Mouse (Mus musculus) limb, embryonic 13.5 days (tissue): ENCODE measurements around the gene Dgkz. TPM values are rescaled to one million over a fixed set of nuclear protein-coding genes. Genes with fewer than 3 reads are reported as not detected.
A peak's percentile ranks its signal among the peaks of the same experiment; 100 is the strongest.

Experiments
- ATAC-seq: fragments of 200-750 bp; cut with Nextera tagmentation; 2 replicates; pipeline ENCODE4 v1.8.0; 2017; ENCODE audit warnings: low read depth, moderate number of reproducible peaks, moderate TSS enrichment; ENCODE audit not compliant: low FRiP score
- H3K27ac ChIP-seq: fragments of 300-500 bp; sonication (generic); 2 replicates; pipeline ENCODE4 v1.5.1; 2015; ENCODE audit warnings: inconsistent platforms, mild to moderate bottlenecking, moderate library complexity
- H3K27me3 ChIP-seq: fragments of 300-500 bp; sonication (generic); 2 replicates; pipeline ENCODE4 v1.6.1; 2015; ENCODE audit warnings: mild to moderate bottlenecking, inconsistent platforms
- H3K36me3 ChIP-seq: fragments of 300-500 bp; sonication (generic); 2 replicates; pipeline ENCODE4 v1.6.1; 2015; ENCODE audit warnings: inconsistent platforms, mild to moderate bottlenecking, moderate library complexity
- H3K4me1 ChIP-seq: fragments of 300-500 bp; sonication (generic); 2 replicates; pipeline ENCODE4 v1.6.1; 2015; ENCODE audit warnings: inconsistent platforms
- H3K4me2 ChIP-seq: fragments of 300-500 bp; sonication (generic); replicated peaks from 2 replicates; pipeline ENCODE4 v1.6.1; 2015; ENCODE audit warnings: inconsistent platforms, mild to moderate bottlenecking, moderate library complexity
- H3K4me3 ChIP-seq: fragments of 300-500 bp; sonication (generic); 2 replicates; pipeline ENCODE4 v1.5.1; 2015; ENCODE audit warnings: moderate library complexity, mild to moderate bottlenecking, inconsistent platforms
- H3K9ac ChIP-seq: fragments of 300-500 bp; sonication (generic); 2 replicates; pipeline ENCODE4 v1.6.1; 2015; ENCODE audit warnings: mild to moderate bottlenecking, inconsistent platforms
- H3K9me3 ChIP-seq: fragments of 300-500 bp; sonication (generic); 2 replicates; pipeline ENCODE4 v1.6.1; 2016; ENCODE audit warnings: inconsistent platforms
- WGBS: fragments of 180-500 bp; shearing (Covaris S2); methylation state at CpG from one replicate; pipeline ENCODE4 v1.1.7; 2015; 5-methylcytosine and 5-hydroxymethylcytosine counted together
- polyA plus RNA-seq: library from polyadenylated mRNA; unstranded; fragments of >200 nt; fragmentation: Nextera tagmentation; extraction: Ambion mirVana; gene quantifications from 2 replicates; pipeline ENCODE4 v1.2.1, GENCODE M21; 2015

Dgkz gene
- 33.0 and 34.0 TPM in 2 replicates for polyA plus RNA-seq

DNA sequence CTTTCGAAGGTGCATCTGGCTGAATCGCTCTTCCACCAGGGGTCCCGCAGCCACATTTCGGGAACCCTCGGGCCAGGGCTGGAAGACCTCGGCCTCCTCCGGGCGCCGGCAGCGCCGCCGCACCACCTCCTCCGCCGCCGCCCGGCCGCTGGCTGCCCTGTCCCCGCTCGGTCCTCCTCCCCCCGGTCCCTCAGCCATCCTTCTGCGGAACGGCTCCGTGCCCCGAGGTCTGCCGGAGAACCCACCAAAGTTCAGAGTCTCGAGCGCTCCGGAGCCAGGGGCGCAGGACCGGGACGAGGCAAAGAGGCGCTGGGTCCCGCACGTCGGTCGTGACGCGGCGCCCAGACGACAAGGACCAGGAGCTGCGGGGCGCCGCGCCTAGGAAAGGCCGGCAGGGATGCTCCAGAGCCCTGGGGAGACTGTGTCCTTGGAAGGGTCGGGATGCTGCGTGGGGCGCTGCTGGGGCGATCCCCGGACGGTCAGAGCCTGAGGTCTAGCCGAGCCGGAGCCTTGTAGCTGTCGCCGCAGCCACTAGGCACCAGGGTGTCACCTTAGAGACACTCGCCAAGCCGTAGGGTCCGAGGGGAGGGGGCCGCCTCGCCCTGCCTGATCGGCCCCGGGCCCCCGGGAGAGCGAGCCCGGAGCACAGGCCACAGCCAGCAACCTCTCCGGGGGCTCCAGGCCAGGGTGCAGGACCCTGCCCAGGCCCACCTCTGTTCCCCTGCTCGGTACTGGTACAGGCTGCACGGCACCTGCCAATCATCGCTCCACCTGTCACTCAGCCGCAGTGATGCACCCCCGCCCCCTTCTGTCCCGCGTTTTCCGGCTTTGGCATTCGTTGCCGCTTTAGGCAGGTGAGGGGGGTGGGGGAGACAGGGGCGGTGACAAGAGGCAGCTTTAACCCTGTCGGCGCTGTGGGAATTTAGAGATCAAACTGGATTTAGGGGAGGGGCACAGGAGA is at the start of gene Dgkz:
Gene Dgkz (minus strand): TSS at position 284 of the 961 bp plus-strand sequence.
- 1% methylated on average over 79 of the region's 79 CpGs for WGBS
- Histone ChIP-seq H3K27me3 (peaks cover 80% of the 10 kb centered on the region), H3K27ac (no peak within 1 kb of the TSS), H3K4me2 (peak within 1 kb of the TSS; percentile 73), H3K36me3 (no peaks in the 10 kb centered on the region), H3K4me1 (peaks cover 43% of the 10 kb centered on the region), H3K9me3 (no peaks in the 10 kb centered on the region), H3K4me3 (peak within 1 kb of the TSS; percentile 44), H3K9ac (peak within 1 kb of the TSS; percentile 59)
- peak; percentile 25; the same call in 1 of the 2 replicates for ATAC-seq

DNA sequence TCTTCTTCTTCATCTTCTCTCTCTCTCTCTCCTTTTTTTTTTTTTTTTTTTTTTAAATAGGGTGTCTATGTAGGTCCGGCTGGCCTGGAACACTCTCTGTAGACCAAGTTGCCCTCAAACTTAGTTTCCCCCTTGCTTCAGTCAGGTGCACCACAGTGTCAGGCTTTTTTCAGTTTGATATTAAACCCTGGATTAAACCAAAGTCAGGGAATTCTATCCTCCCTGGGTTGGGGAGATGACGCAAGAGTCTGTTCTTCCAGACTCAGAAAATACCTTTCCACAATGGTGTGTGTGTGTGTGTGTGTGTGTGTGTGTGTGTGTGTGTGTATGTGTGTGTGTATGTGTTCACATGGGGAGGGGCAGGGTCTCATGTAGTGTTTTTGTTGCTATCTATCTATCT is 49.5 kb upstream of the Dgkz start:
- Histone ChIP-seq H3K4me3 (no peak overlapping the region), H3K27me3 (peaks cover 44% of the 10 kb centered on the region), H3K9ac (no peak overlapping the region), H3K4me1 (peaks cover 42% of the 10 kb centered on the region), H3K9me3 (no peaks in the 10 kb centered on the region), H3K27ac (no peak overlapping the region), H3K36me3 (no peaks in the 10 kb centered on the region), H3K4me2 (no peak overlapping the region)
- no peak for ATAC-seq
- 77% methylated on average over 2 of the region's 2 CpGs for WGBS

DNA sequence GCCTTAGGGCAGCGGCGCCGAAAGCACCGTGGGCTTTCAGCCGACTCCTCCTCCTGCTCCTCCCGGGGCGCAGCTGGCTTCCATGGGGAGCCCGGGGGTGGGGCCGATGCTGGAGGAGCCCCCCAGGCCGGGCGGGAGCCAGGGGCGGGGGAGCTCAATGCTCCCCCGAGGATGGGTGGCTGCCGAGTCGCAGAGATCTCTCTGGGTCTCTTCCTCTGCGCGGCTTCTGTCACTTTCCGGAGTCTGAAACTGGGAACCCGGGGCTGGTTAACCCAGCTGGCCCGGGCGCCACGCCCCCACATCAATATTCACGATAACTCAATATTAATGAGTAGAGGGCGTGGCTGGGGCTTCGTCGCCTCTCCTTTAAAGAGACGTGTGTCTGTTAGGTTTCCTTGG is 48.6 kb upstream of the Dgkz start, which contains the start of gene Creb3l1:
Gene Creb3l1 (minus strand): TSS at position 229 of the 399 bp plus-strand sequence.
- H3K4me1 ChIP-seq, result peaks cover 43% of the 10 kb centered on the region
- under 1% methylated on average over 24 of the region's 27 CpGs for WGBS
- H3K9me3 ChIP-seq, result no peaks in the 10 kb centered on the region
- H3K27me3 ChIP-seq, result peaks cover 44% of the 10 kb centered on the region
- H3K36me3 ChIP-seq, result no peaks in the 10 kb centered on the region
- peak within 1 kb of the TSS; percentile 80 for H3K9ac ChIP-seq
- peak; percentile 35 for ATAC-seq
- peak within 1 kb of the TSS; percentile 95 for H3K4me2 ChIP-seq
- H3K4me3 ChIP-seq, result peak within 1 kb of the TSS; percentile 72
- peak within 1 kb of the TSS; percentile 65; the same call in 1 of the 2 replicates for H3K27ac ChIP-seq

DNA sequence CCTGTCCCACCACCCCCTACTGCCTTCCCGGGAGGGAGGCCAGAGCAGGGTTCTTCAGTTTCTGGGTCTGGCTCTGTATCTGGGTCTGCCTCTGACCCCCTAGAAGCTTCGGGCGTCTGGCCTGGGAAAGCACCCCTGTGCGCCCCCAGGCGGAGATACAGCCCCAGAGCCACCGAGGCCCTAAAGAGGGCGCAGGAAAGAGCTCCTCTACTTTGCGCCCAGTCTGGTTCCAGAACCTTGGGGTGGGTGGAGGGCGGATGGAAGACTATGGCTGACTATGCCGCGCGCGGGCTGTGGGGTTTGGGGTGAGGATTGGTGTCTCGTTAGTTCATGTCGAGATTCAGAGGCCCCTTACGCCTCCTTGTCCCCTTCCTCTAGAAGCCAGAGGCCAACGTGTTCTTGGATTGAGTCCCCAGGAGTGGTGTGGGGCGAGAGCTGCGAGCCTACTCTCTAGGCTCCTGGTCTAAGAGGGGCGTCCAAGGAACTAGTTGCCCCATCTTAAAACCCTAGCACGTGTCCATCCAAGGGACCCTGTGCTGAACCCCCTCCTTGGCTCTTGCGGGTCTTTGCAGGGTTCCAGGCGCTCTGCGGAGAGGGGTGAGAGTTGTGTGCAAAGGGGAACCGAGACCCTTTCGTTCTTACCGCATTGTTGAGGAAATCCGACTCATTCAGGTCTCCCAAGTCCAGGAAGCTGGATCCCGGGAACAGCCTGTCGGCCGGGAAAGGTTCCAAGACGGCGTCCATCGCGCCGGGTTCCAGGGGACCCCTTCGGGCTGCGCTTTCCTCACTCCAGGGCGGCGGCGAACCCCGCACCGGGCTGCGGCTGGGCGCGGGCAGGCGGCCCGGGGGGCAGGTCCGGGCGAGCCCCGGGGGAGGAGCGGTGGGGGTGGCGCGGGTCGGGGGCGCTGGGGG is 48.0 kb upstream of the Dgkz start:
- WGBS, result 3% methylated on average over 55 of the region's 56 CpGs
- H3K4me3 ChIP-seq, result peak overlapping the region; percentile 72
- H3K4me2 ChIP-seq, result peak overlapping the region; percentile 95
- peaks cover 49% of the 10 kb centered on the region for H3K4me1 ChIP-seq
- peak overlapping the region; percentile 80 for H3K9ac ChIP-seq
- no peaks in the 10 kb centered on the region for H3K36me3 ChIP-seq
- H3K9me3 ChIP-seq, result no peaks in the 10 kb centered on the region
- peaks cover 44% of the 10 kb centered on the region for H3K27me3 ChIP-seq
- peak; percentile 24; the same call in 1 of the 2 replicates for ATAC-seq
- H3K27ac ChIP-seq, result peak overlapping the region; percentile 65; the same call in 1 of the 2 replicates

DNA sequence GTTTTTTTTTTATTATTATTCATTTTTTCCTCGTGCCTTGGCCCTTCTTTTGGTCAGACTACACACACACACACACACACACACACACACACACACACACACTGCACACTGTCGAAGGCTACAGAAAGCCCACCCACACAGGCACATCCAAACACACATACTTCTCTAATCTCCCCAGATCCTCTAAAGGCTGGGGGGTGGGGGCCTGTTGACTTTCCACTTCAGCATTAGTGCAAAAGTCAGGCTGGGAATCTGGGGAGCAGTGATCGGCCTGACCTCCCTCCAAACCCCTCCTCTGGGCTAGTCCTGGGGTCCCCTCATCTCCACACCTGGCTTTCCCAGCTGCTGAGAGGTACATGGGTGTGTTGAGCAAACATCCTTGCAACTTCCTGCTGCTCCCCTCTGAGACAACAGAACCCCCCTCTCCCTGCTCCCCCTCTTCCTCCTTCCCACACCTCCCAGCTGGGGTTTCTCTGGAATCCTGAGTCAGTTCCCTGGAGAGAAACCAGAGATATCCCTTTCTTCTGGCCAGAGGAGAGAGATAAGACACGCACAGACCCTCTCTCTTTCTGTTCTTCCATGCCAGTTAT is 45.1 kb upstream of the Dgkz start:
- peaks cover 50% of the 10 kb centered on the region for H3K27me3 ChIP-seq
- no peak for ATAC-seq
- no peak overlapping the region for H3K4me3 ChIP-seq
- H3K9me3 ChIP-seq, result no peaks in the 10 kb centered on the region
- no peaks in the 10 kb centered on the region for H3K36me3 ChIP-seq
- H3K27ac ChIP-seq, result no peak overlapping the region
- peak overlapping the region; percentile 27; the same call in 1 of the 2 replicates for H3K4me2 ChIP-seq
- peak overlapping the region; percentile 39; the same call in 1 of the 2 replicates for H3K9ac ChIP-seq
- peaks cover 54% of the 10 kb centered on the region for H3K4me1 ChIP-seq
- 49% methylated on average over 4 of the region's 4 CpGs for WGBS

DNA sequence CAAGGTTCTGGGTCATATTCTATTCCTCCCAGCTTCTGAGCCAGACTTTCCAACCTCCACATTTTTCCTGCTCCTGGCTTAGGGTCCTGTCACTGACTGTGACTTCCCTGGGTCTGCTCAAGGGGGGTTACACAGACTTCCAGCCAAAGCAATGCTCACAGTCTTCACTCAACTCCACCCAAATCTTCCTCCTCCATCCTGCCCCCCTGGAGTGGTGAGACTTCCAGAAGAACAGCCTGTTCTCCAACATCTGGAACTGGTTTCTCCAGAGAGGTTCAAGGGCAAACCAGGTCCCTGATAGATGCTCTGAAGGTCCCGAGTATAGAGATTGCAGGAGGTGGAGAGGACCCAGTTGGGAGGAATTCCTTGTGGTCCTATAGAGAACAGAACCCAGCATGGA is 41.8 kb upstream of the Dgkz start:
- no peaks in the 10 kb centered on the region for H3K9me3 ChIP-seq
- no peak overlapping the region for H3K27ac ChIP-seq
- ATAC-seq, result no peak
- H3K27me3 ChIP-seq, result peaks cover 29% of the 10 kb centered on the region
- no peak overlapping the region for H3K9ac ChIP-seq
- no peak overlapping the region for H3K4me3 ChIP-seq
- H3K36me3 ChIP-seq, result no peaks in the 10 kb centered on the region
- no peak overlapping the region for H3K4me2 ChIP-seq
- peaks cover 51% of the 10 kb centered on the region for H3K4me1 ChIP-seq
- 54% methylated on average over 1 of the region's 1 CpGs for WGBS

DNA sequence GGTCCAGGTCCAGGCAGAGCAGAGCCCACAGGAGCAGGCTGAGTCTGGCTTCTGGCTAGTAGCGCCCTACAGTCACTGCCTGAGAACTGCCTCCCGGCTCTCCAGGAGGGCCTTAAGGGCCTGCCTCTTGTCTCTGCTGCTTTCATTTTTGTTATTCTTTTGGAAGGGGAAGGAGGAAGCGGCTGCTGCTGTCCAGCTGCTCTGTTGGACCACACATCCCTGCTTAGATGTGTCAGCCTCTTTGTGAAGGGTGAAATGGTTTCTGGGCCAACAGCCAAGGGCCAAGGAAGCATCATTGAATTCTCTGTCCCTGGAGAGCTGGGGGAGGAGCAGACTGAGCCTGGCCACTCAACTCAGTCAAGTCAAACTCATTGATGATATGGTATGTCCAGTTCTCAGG is 41.3 kb upstream of the Dgkz start:
- no peak overlapping the region for H3K9ac ChIP-seq
- H3K4me2 ChIP-seq, result no peak overlapping the region
- H3K4me1 ChIP-seq, result peaks cover 51% of the 10 kb centered on the region
- no peaks in the 10 kb centered on the region for H3K36me3 ChIP-seq
- peaks cover 25% of the 10 kb centered on the region for H3K27me3 ChIP-seq
- H3K4me3 ChIP-seq, result no peak overlapping the region
- ATAC-seq, result no peak
- WGBS, result 58% methylated on average over 3 of the region's 3 CpGs
- no peaks in the 10 kb centered on the region for H3K9me3 ChIP-seq
- no peak overlapping the region; the same call in 1 of the 2 replicates for H3K27ac ChIP-seq

DNA sequence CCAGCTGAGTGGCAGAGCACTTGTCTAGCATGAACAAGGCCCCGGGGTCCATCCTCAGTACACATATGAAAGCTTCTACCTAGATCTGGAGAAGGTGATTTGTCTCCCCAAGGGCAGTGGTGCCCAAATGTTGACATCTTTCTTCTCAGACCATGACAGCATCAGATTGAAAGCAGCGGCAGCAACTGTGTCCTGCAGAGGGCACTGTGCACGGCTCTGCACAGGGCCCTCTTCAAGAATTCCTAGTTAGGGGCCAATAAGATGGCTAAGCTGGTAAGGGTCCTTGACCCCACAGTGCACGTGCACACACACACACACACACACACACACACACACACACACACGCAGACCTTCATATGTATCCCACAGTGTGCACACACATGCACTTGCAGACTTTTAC is 39.2 kb upstream of the Dgkz start:
- Histone ChIP-seq H3K4me1 (peaks cover 41% of the 10 kb centered on the region), H3K36me3 (no peaks in the 10 kb centered on the region), H3K27me3 (peaks cover 15% of the 10 kb centered on the region), H3K4me2 (no peak overlapping the region), H3K9me3 (no peaks in the 10 kb centered on the region), H3K27ac (no peak overlapping the region), H3K4me3 (no peak overlapping the region), H3K9ac (no peak overlapping the region)
- ATAC-seq, result no peak
- 86% methylated on average over 5 of the region's 5 CpGs for WGBS

DNA sequence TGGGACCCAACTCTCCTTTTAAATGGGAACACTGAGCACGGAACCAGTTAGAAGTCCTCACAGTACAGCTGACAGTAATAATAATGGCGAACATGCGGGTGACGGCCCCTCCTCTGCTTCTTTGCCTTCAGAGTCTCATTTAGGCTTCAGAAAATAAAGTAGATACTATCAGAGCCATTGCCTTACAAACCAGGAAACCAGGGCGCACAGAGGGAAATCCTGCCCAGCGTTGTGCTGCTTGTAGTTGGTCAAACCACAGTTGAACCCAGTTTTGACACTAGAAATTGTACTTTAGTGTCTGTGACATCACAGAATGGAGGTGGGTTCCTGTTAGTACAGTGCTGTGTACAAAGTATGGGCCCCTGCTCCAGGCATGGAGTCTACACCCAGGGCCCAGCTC is 38.6 kb upstream of the Dgkz start:
- no peak overlapping the region for H3K4me2 ChIP-seq
- H3K9me3 ChIP-seq, result no peaks in the 10 kb centered on the region
- no peak overlapping the region for H3K4me3 ChIP-seq
- no peak overlapping the region for H3K9ac ChIP-seq
- no peak for ATAC-seq
- WGBS, result 84% methylated on average over 6 of the region's 6 CpGs
- no peaks in the 10 kb centered on the region for H3K36me3 ChIP-seq
- H3K4me1 ChIP-seq, result peaks cover 36% of the 10 kb centered on the region
- H3K27ac ChIP-seq, result no peak overlapping the region
- H3K27me3 ChIP-seq, result peaks cover 18% of the 10 kb centered on the region

DNA sequence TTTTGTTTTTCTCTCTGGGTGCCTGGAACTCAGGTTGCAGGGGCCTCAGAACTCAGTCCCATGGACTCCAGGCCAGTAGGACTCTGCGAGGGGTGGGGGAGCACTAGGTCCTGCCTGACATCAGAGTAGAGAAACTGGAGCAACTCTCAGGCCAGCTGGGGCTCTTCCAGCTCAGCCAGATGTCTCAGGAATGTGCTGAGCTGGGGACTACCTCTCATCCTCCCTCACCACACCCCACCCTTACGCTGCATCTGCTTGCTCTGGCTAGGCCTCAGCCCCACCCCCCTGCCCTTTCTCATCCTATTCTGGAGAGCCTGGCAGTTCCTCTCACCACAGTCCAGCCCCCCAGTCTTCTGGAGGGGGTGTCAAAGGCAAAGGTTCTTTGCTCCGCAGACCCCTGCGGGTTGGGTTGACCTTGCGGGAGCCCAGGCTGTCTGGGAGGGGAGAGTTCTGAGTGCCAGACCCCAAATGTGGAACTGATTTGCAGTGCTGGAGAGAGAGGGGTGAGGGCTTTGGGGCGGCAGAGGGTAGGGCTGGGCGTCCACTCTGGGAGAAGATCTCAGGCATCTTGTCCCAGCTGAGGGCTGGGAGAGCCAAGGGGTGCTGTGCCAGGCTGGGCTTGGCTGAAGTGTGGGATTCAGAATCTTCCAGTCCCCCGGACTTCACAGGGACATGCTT is 37.2 kb upstream of the Dgkz start:
- peak; percentile 73 for ATAC-seq
- Histone ChIP-seq H3K4me2 (peak overlapping the region; percentile 25; the same call in 1 of the 2 replicates), H3K27ac (peak overlapping the region; percentile 76), H3K4me1 (peaks cover 38% of the 10 kb centered on the region), H3K9me3 (no peaks in the 10 kb centered on the region), H3K36me3 (no peaks in the 10 kb centered on the region), H3K4me3 (no peak overlapping the region), H3K27me3 (peaks cover 14% of the 10 kb centered on the region), H3K9ac (0 out of 2 replicates have a peak overlapping the region, but pooled peaks have one; percentile 25)
- WGBS, result 18% methylated on average over 8 of the region's 8 CpGs
